Mouse (Mus musculus) heart, postnatal 36 days (tissue): ENCODE measurements around the gene Emc4. TPM values are rescaled to one million over a fixed set of nuclear protein-coding genes. Genes with fewer than 3 reads are reported as not detected.

Experiments used
- DNase-seq, 2 experiments: peaks; one replicate each; pipeline ENCODE4 v3.0.0; 2021 to 2022
- intact Hi-C: fragments of 180-260 bp; cut with DNase I; formaldehyde crosslinking; loops from one replicate; pipeline ENCODE4 v1.15.1; 2025
- total RNA-seq, 2 experiments: library from RNA; stranded (reverse); gene quantifications; 2 replicates each; pipeline ENCODE4 v1.2.3; 2021

Gene Emc4
- total RNA-seq: 10 to 100 TPM; 61.7 to 64.6 TPM

GRCm38 (mm10) chr2:112367726-112368673 is at the start of gene Emc4:
TSS of gene Emc4 (minus strand) at chr2:112368027.
- DNase-seq: peak; percentile 92 to 93
- intact Hi-C loops: loop anchor here (2.0 to 5.0 kb wide), 2 partner anchors 87 to 106 kb away; partner anchors contain the start of genes Emc7 and Nop10

GRCm38 (mm10) chr2:112407030-112407429 is 39.2 kb upstream of the Emc4 start:
- no peak for DNase-seq
- intact Hi-C loops: no loop called here

- no peak for DNase-seq
- intact Hi-C loops: no loop called here
These were observed 28.8 kb upstream of the Emc4 start for GRCm38 (mm10) chr2:112396649-112397048.

GRCm38 (mm10) chr2:112393958-112394357 is 26.1 kb upstream of the Emc4 start:
- no peak for DNase-seq
- intact Hi-C loops: no loop called here

GRCm38 (mm10) chr2:112392689-112393088 is 24.9 kb upstream of the Emc4 start:
- DNase-seq: no peak
- intact Hi-C loops: no loop called here

GRCm38 (mm10) chr2:112391346-112392000 is 23.6 kb upstream of the Emc4 start:
- intact Hi-C loops: no loop called here
- DNase-seq: no peak

GRCm38 (mm10) chr2:112390843-112391242 is 23.0 kb upstream of the Emc4 start:
- DNase-seq: no peak
- intact Hi-C loops: no loop called here

GRCm38 (mm10) chr2:112381219-112381618 is 13.4 kb upstream of the Emc4 start:
- no peak for DNase-seq
- intact Hi-C loops: no loop called here

GRCm38 (mm10) chr2:112380131-112380530 is 12.3 kb upstream of the Emc4 start:
- no peak for DNase-seq
- intact Hi-C loops: no loop called here

- intact Hi-C loops: loop anchor here (1.0 to 10.0 kb wide), 4 partner anchors 70 to 386 kb away; partner anchors contain the start of gene Emc7
- peak; percentile 95 to 96 for DNase-seq
These were observed 11.4 kb upstream of the Emc4 start, which contains the start of gene Katnbl1 for GRCm38 (mm10) chr2:112378973-112379898. TSS of gene Katnbl1 (plus strand) at chr2:112379211.

GRCm38 (mm10) chr2:112374610-112375009 is 6.8 kb upstream of the Emc4 start:
- peak in 1 of 2 experiments; percentile 26 for DNase-seq
- intact Hi-C loops: loop anchor here (5.0 to 10.0 kb wide), 2 partner anchors 390 to 508 kb away; no protein-coding TSS in a partner anchor

GRCm38 (mm10) chr2:112373141-112373540 is 5.3 kb upstream of the Emc4 start:
- DNase-seq: peak; percentile 18
- intact Hi-C loops: loop anchor here (5.0 to 10.0 kb wide), 2 partner anchors 392 to 509 kb away; no protein-coding TSS in a partner anchor

GRCm38 (mm10) chr2:112369941-112370340 is 2.1 kb upstream of the Emc4 start:
- peak; percentile 41 to 51 for DNase-seq

GRCm38 (mm10) chr2:112367222-112367621 is 605 bp downstream of the Emc4 start:
- no peak for DNase-seq

More at GRCm38 (mm10) chr2:112369941-112370340, 2.1 kb upstream of the Emc4 start:
- intact Hi-C loops: loop anchor here (2.0 to 10.0 kb wide), 4 partner anchors 85 to 512 kb away; partner anchors contain the start of genes Emc7 and Nop10

GRCm38 (mm10) chr2:112360781-112361169 is 7.1 kb downstream of the Emc4 start:
- intact Hi-C loops: no loop called here

More at GRCm38 (mm10) chr2:112367222-112367621, 605 bp downstream of the Emc4 start:
- intact Hi-C loops: loop anchor here (5.0 kb wide), 1 partner anchor 105 kb away; the partner anchor contains the start of gene Nop10

GRCm38 (mm10) chr2:112360012-112360780 is 7.6 kb downstream of the Emc4 start:
- intact Hi-C loops: no loop called here
- DNase-seq: no peak

More at GRCm38 (mm10) chr2:112360781-112361169, 7.1 kb downstream of the Emc4 start:
- no peak for DNase-seq

- intact Hi-C loops: no loop called here
- no peak for DNase-seq
These were observed 8.2 kb downstream of the Emc4 start for GRCm38 (mm10) chr2:112359611-112360010.

GRCm38 (mm10) chr2:112353685-112354455 is 14.0 kb downstream of the Emc4 start:
- intact Hi-C loops: no loop called here
- DNase-seq: no peak
